Mouse (Mus musculus) cerebellum, adult 2 months (tissue): ENCODE measurements at regions not wholly inside any gene's neighbourhood (a gene's known extent, or its start where the extent isn't known, plus 50 kb on each side); places are given as distances from the start of the nearest gene placed in this dataset.
A peak's percentile ranks its signal among the peaks of the same experiment; 100 is the strongest.

ENCODE experiments used
- DNase-seq, 2 experiments: peaks; one replicate each; pipeline ENCODE4 v3.0.0; 2021
- H3K27ac ChIP-seq: fragments of 200-500 bp; 2 replicates; pipeline ENCODE4 v1.5.1; 2012; ENCODE audit warnings: low read length, control low read depth, inconsistent platforms; ENCODE audit not compliant: insufficient read depth
- H3K27me3 ChIP-seq: fragments of 200-500 bp; 2 replicates; pipeline ENCODE4 v1.6.1; 2012; ENCODE audit warnings: inconsistent platforms, mild to moderate bottlenecking, low read length, moderate library complexity; ENCODE audit not compliant: control insufficient read depth, insufficient read depth
- H3K4me1 ChIP-seq: fragments of 200-500 bp; 2 replicates; pipeline ENCODE4 v1.6.1; 2011; ENCODE audit warnings: low read length; ENCODE audit not compliant: control insufficient read depth, insufficient read depth
- H3K4me3 ChIP-seq: fragments of 200-500 bp; replicated peaks from 2 replicates; pipeline ENCODE3; 2011; ENCODE audit warnings: mild to moderate bottlenecking, low read depth, low read length, control low read depth; ENCODE audit not compliant: insufficient read depth
- CTCF ChIP-seq: fragments of 200-500 bp; IDR thresholded peaks from 2 replicates; pipeline ENCODE4 v1.5.1; 2011; ENCODE audit warnings: low read depth, mild to moderate bottlenecking, control low read depth, low read length, moderate library complexity, borderline replicate concordance; ENCODE audit not compliant: insufficient read depth
- POLR2A ChIP-seq: fragments of 200-500 bp; IDR thresholded peaks from 2 replicates; pipeline ENCODE4 v1.6.1; 2011; ENCODE audit warnings: low read length, control low read depth, borderline replicate concordance; ENCODE audit not compliant: insufficient read depth
- WGBS: fragments of 180-500 bp; shearing (Covaris S2); methylation state at CpG from one replicate; pipeline ENCODE4 v1.1.7; 2018; 5-methylcytosine and 5-hydroxymethylcytosine counted together

DNA sequence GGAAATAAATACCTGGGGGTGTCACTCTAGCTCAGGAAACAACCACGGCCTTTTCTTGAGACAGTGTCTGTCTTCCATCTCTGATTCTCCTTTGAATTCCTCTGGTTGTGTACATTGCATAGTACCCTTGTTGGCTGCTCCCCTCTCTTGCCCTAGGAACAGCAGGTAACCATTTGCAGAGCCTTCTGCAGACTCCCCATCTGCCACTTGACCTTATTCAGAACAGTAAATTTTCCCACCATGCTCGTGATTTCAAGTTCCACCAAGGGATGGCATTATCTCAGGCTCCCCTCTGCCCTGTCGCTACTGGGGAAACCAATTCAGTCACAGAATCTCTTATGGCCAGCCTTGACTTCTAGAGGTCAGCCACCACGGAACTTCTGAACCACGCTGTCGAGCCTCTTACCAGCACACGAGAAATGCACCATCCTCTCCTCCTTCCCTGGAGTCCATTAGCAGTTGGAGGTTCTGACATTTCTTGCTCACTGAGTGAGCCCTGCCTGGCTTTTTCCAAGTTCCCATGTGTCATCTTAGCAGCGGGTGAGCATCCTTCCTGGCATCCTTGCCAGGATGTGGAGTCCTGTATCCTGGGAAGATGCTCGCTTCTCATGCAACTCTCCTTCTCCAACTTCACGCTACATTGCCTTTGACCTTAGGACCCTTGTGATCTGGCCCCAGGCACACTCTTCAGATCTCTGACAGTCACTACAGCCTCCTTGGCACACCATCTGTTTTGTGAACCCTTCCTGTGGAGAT lies 75.8 kb upstream of the Disp3 start:
- peak; percentile 42 to 53 for DNase-seq
- H3K27ac ChIP-seq: no peak overlapping the region
- H3K4me3 ChIP-seq: no peak overlapping the region
- 30% methylated on average over 10 of the region's 10 CpGs for WGBS
- TF ChIP-seq CTCF (no peak), POLR2A (no peak)
- H3K27me3 ChIP-seq: no peaks in the 10 kb centered on the region
- H3K4me1 ChIP-seq: peaks cover 43% of the 10 kb centered on the region

DNA sequence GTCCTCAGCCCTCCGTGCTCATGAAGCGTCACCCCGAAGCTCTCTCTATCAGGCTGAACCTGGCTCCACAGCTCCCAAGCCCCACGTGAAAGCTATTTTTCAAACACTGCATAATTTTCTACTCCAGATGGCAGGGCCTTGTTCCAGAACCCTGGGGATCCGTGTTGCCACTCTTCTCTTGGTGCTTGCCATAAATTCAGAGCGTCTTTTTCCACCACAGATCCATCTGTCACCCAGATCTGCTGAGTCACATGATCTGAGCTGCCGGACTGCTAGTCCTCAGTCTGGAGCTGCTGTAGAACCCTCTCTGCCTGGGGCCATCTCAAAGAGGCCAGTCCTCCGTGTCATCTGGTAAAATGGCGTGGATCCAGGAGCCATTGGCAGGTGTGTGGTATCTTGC lies 73.2 kb upstream of the Disp3 start:
- TF ChIP-seq POLR2A: no peak
- TF ChIP-seq CTCF: no peak
- WGBS: 3% methylated on average over 9 of the region's 9 CpGs
- no peaks in the 10 kb centered on the region for H3K27me3 ChIP-seq
- peaks cover 50% of the 10 kb centered on the region for H3K4me1 ChIP-seq
- peak overlapping the region; percentile 5; the same call in 1 of the 2 replicates for H3K27ac ChIP-seq
- DNase-seq: peak; percentile 97 to 98
- H3K4me3 ChIP-seq: no peak overlapping the region

DNA sequence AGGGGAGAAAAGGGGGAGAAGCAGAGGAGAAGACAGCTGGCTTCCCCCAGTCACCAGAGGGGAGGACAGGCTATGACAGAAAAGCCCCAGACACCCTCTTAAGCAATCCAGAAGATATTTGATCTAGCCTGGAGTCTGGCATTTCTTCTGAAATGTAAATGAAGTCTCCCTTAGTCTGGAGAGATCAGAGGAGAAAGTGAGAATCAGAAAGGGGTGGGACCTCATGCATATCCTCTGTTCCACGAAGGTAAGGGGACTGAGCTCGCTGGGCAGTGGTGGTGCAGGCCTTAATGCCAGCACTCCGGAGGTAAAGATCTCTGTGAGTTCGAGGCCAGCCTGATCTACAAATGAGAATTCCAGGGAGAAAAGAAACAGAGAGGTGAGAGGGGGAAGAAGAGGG lies 70.6 kb upstream of the Disp3 start:
- TF ChIP-seq CTCF: no peak
- TF ChIP-seq POLR2A: no peak
- no peaks in the 10 kb centered on the region for H3K27me3 ChIP-seq
- WGBS: 86% methylated on average over 4 of the region's 4 CpGs
- peaks cover 46% of the 10 kb centered on the region for H3K4me1 ChIP-seq
- no peak for DNase-seq
- no peak overlapping the region for H3K4me3 ChIP-seq
- H3K27ac ChIP-seq: no peak overlapping the region

DNA sequence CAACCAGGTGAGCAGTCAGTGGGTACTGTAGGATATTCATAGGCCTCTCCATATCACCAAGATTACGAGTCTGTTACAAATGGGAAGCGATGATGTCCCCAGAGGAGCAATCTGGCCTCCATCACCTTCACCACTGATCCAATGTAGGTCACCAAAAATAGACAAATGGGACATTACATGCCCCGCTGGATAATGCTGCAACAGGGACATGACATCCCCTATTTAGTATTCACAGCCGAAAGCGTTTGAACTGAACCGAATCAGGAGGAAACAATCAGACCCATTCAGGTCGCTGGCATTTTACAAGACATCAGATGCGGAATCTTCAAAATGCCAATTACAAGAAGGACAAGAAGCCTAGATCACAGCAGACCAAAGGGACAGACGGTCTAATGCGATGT lies 69.5 kb upstream of the Disp3 start:
- no peak for TF ChIP-seq CTCF
- no peak for TF ChIP-seq POLR2A
- Histone ChIP-seq H3K4me3 (no peak overlapping the region), H3K4me1 (peaks cover 42% of the 10 kb centered on the region), H3K27me3 (no peaks in the 10 kb centered on the region), H3K27ac (peak overlapping the region; percentile 68; the same call in 1 of the 2 replicates)
- peak; percentile 49 to 73 for DNase-seq
- 20% methylated on average over 10 of the region's 10 CpGs for WGBS

DNA sequence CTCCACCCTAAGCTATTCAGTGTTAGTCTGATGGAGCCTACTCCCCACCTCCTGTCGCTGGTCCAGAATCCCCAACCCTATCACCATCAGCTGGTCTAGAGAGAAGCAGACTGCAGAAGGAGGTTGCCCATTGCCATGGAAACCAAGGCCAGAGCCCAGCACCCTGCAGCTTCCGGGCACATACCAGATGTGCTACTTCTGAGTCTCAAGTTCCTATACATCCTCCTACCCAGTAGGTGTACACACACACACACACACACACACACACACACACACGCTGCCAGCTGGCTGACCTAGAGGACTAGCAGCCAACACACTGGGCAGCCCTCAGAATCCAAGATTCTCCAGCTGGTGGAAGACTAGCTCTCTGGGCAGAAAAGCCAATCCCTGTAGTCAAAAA lies 68.9 kb upstream of the Disp3 start:
- no peaks in the 10 kb centered on the region for H3K27me3 ChIP-seq
- H3K4me3 ChIP-seq: no peak overlapping the region
- peak overlapping the region; percentile 29; the same call in 1 of the 2 replicates for H3K27ac ChIP-seq
- TF ChIP-seq POLR2A (no peak), CTCF (no peak)
- DNase-seq: peak; percentile 53 to 56
- 30% methylated on average over 3 of the region's 3 CpGs for WGBS
- H3K4me1 ChIP-seq: peaks cover 39% of the 10 kb centered on the region

DNA sequence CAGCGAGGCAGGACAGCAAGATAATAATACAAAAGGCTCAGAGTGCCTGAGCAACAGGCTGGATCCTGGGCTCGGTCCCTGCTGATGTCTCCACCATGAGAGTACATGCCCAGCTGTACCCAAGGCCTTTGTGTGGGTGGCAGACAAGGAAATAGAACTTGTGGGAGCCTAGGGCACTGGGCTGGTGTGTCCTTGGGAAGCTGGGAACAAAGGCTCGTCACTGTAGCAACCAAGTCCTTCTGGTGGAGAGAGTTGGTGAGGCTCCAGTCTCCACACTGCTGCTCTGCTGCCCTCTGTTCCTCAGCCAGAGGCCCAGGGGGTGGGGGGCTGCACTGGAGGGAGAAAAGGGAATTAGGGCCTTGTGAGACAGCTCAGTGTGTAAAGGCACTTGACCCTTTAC lies 66.2 kb upstream of the Disp3 start:
- 77% methylated on average over 3 of the region's 3 CpGs for WGBS
- no peak overlapping the region for H3K27ac ChIP-seq
- no peak for TF ChIP-seq POLR2A
- TF ChIP-seq CTCF: no peak
- H3K4me3 ChIP-seq: no peak overlapping the region
- no peaks in the 10 kb centered on the region for H3K27me3 ChIP-seq
- DNase-seq: no peak
- H3K4me1 ChIP-seq: peaks cover 25% of the 10 kb centered on the region

DNA sequence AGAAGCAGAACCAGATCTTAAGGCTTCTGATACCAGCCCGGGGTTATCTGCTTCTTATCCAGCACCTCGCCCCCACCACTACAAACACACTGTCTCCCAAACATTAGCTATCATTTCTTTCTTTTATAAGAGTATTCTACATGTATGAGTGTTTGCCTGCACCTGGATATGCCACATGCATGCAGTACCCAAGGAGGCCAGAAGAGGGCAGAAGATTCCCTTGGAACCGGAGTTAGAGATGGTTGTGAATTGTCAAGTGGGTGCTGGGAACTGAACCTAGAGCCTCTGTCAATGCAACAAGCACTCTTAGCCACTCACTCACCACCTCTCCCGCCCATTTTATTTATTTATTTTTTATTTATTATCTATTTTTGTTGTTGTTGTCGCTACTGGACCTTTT lies 64.9 kb upstream of the Disp3 start:
- 97% methylated on average over 5 of the region's 5 CpGs for WGBS
- Histone ChIP-seq H3K27me3 (no peaks in the 10 kb centered on the region), H3K4me3 (no peak overlapping the region), H3K27ac (no peak overlapping the region), H3K4me1 (peaks cover 21% of the 10 kb centered on the region)
- DNase-seq: no peak
- TF ChIP-seq POLR2A (no peak), CTCF (peak; percentile 24; the same call in 1 of the 2 replicates)

DNA sequence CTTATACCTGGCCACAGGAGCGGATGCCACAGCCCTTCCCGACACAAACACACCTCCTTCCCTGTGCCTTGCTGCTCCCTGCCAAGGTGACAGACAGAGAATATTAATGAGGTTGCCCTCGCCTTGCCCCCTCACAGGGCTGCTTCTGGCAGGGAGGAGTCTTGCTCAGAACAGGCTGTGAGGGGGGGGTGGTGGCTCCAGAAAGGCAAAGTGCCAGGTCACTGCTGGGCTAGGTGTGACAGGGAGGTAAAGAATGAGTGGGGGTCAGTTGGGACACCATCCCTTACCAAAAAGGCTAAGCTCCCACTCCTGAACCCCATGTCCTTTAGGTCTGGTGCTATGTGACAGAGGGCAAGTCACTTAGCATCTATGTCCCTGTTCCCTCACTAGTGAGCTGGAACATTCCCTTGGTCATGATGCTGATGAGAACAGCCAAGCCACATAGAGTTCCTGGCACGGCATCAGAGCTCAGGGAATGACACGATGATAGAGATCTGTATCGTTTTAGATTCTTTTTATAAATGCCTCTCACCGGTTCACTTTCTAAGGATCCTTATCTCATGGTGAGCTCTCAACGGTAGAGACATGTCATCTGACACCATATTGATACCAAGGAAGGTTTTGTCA lies 53.9 kb upstream of the Disp3 start:
- H3K27ac ChIP-seq: no peak overlapping the region
- H3K4me3 ChIP-seq: no peak overlapping the region
- 43% methylated on average over 8 of the region's 8 CpGs for WGBS
- peaks cover 6% of the 10 kb centered on the region; the same call in 1 of the 2 replicates for H3K4me1 ChIP-seq
- no peaks in the 10 kb centered on the region for H3K27me3 ChIP-seq
- no peak for TF ChIP-seq CTCF
- no peak for TF ChIP-seq POLR2A
- no peak for DNase-seq
